Mouse (Mus musculus): ENCODE measurements around the gene Exoc3.

Gene Exoc3

DNA sequence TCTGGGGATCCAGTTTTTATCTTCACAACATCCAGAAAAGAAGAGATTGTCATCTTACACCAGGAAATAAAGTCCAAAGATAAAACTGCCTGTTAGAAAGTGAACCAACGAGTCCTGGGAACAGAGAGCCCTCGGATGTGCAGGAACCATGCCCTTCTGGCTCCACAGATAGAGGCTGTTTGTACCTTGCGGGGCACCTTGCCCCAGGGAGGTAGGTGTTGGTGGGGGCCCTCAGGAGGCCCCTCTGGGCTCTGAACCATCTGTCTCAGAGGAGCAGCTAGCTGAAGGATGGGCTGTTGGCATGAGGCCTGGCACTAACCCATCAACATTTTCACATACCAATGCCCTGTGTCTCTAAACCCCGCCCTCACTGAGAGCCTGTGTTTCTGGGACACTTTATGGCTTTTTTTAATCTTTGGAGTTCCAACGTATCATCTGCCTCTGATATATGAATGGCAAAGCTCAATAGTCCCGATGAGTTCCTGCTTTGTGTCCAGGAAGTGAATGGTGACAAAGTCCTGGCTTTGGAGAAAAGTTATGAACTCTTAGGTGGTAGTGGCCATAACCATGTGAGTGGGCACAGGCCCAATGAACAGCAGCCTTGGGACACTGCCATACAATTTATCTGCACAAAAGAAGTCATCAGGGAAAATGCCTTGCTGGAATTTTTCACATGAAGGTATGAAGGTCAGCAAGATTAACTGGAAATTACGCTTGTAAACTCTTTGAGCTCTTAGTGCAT lies 69.5 kb downstream of the Exoc3 start:
- no peak for DNase-seq

DNA sequence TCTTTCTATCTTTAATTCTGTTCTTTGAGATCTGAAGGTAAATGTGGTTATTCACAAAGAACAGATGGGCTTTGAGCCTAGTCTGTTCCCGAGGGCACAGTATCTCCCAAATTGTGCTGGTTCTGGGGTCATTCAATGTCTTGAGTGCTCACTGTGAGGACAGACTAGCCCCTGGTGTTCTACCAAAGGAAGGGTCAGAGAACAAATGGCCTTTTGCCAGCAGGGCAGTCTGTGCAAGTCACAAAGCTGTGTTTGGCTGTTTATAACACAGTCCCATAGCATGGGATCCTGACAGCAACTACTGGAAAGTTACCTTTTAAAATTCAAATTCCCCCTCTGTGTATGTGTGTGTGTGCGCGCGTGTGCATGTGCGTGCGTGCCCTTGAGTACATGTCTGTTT lies 78.6 kb downstream of the Exoc3 start:
- DNase-seq = no peak

DNA sequence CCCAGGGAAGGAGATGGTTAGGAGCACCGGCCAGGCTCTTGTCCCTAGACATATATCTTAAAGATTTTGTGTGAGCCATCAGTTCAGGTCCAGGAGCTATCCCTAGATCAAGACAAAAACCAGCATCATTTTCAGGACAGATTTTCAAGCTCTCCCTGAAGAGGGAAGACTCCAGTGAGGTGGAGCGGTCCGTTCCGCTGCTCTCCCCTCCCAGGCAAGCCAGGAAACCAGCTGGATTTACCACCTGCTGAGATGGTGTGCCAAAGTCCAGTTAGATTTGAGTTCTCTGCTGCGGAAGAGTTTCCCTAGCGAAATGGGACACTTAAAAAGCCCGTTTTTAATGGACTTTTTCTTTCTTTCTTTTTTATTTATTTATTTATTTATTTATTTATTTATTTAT lies 81.0 kb downstream of the Exoc3 start:
- no peak for DNase-seq

DNA sequence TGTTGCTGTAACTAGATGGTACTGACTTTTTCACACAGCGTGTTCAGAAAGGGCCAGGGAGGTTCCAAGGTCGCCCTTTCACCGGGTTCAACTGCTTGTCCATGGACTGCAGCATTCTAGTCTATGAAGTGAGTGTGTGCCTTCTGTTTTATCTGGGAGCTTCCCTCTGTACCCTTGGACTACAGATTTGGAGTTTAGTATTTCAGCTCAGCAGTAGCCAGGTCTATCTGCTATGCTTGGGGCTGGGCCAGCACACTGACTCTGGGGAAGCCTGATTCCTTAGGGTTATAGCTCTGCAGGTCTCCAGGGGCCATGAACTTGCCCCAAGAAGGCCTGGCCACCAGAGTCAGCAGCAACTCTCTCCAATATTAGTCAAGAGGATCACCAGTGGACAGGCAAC lies 85.9 kb downstream of the Exoc3 start:
- DNase-seq = no peak

DNA sequence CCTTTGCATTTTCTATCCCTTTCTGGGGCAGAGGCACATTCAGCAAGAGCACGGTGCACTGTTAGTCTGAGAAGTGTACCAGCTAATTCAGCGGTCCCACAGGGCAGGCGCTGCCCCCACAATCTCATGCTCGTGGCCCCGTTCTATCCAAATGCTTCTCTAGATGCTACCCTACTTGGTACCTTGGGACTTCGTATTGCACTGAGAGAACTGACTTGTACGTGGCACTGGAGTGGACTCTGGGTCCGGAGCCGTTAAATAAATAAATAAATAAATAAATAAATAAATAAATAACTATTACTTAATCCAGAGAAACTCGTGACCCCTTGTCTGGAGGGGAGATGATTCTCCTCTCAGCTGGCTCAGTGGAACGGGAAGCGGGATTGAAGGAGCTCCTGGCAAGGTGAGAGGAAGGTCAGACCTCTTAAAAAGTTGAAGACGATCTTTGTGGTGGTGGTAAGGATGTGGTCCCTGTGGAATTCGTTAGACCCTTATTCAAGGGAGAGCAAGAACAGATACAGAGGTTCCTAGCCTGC lies 86.7 kb downstream of the Exoc3 start:
- no peak for DNase-seq

DNA sequence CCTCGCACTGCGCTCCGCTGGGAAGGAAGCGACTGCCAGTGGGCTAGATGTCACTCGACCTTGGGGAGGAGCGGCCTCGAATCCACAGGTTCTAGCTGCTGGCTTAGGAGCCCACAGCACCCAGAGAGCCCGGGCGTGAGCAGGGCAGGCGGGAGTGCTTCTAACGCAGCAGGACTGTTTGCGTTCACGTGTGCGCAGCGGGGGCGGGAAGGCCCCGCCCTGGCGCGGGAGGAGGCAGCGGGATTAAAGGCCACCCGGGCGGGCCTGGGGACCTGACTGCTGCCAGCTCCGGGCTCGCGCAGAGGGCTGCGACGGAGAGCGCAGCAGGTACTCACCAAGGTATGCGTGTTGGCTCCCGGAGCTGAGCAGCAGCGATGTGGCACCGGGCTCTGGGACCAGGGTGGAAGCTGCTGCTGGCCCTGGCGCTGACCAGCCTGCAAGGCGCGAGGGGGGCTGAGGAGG lies 87.4 kb downstream of the Exoc3 start, which contains the start of gene Slc9a3:
Gene Slc9a3 (plus strand): TSS at position 317 of the 462 bp plus-strand sequence.
- no peak for DNase-seq
